Mouse (Mus musculus): ENCODE data around the gene Sostdc1. TPM values are rescaled to one million over a fixed set of nuclear protein-coding genes. Genes with fewer than 3 reads are reported as not detected.
A peak's percentile ranks its signal among the peaks of the same experiment; 100 is the strongest.

The Sostdc1 gene
- polyA plus RNA-seq, 1 experiment from 2014 or later, result 202 TPM

GRCm38 (mm10) chr12:36315527-36315926, 1.6 kb downstream of the Sostdc1 start:
- peak overlapping the region; percentile 91 for H3K27ac ChIP-seq
- peak overlapping the region; percentile 85 for H3K4me2 ChIP-seq
- no peak for ATAC-seq (ENCODE audit: insufficient number of reproducible peaks, insufficient read depth, low FRiP score, low TSS enrichment, low read depth)
- no peaks in the 10 kb centered on the region for H3K36me3 ChIP-seq
- H3K4me3 ChIP-seq, result peak overlapping the region; percentile 54
- H3K9me3 ChIP-seq, result no peaks in the 10 kb centered on the region
- WGBS, result 35% methylated on average over 3 of the region's 3 CpGs
- no peaks in the 10 kb centered on the region for H3K27me3 ChIP-seq
- peaks cover 19% of the 10 kb centered on the region for H3K4me1 ChIP-seq
- H3K9ac ChIP-seq, result peak overlapping the region; percentile 64

GRCm38 (mm10) chr12:36316056-36316455, 2.1 kb downstream of the Sostdc1 start:
- H3K4me1 ChIP-seq, result peaks cover 19% of the 10 kb centered on the region
- no peaks in the 10 kb centered on the region for H3K36me3 ChIP-seq
- H3K9me3 ChIP-seq, result no peaks in the 10 kb centered on the region
- peak overlapping the region; percentile 85 for H3K4me2 ChIP-seq
- H3K27me3 ChIP-seq, result no peaks in the 10 kb centered on the region
- H3K27ac ChIP-seq, result peak overlapping the region; percentile 91
- no peak overlapping the region for H3K9ac ChIP-seq
- 16% methylated on average over 3 of the region's 3 CpGs for WGBS
- H3K4me3 ChIP-seq, result peak overlapping the region; percentile 54
- ATAC-seq (ENCODE audit: insufficient number of reproducible peaks, insufficient read depth, low FRiP score, low TSS enrichment, low read depth), result no peak

GRCm38 (mm10) chr12:36317036-36317819, 3.3 kb downstream of the Sostdc1 start:
- H3K9ac ChIP-seq, result peak overlapping the region; percentile 82

GRCm38 (mm10) chr12:36317820-36318135, 3.8 kb downstream of the Sostdc1 start:
- Histone ChIP-seq H3K4me1 (peaks cover 19% of the 10 kb centered on the region), H3K4me3 (peak overlapping the region; percentile 54), H3K27me3 (no peaks in the 10 kb centered on the region), H3K27ac (peak overlapping the region; percentile 95), H3K4me2 (peak overlapping the region; percentile 85), H3K36me3 (no peaks in the 10 kb centered on the region), H3K9ac (no peak overlapping the region), H3K9me3 (no peaks in the 10 kb centered on the region)
- WGBS, result 13% methylated on average over 3 of the region's 3 CpGs
- ATAC-seq (ENCODE audit: insufficient number of reproducible peaks, insufficient read depth, low FRiP score, low TSS enrichment, low read depth), result no peak

More at GRCm38 (mm10) chr12:36317036-36317819, 3.3 kb downstream of the Sostdc1 start:
- no peaks in the 10 kb centered on the region for H3K9me3 ChIP-seq
- peak overlapping the region; percentile 54 for H3K4me3 ChIP-seq
- WGBS, result under 1% methylated on average over 30 of the region's 30 CpGs
- H3K4me1 ChIP-seq, result peaks cover 19% of the 10 kb centered on the region
- H3K4me2 ChIP-seq, result peak overlapping the region; percentile 85
- H3K27ac ChIP-seq, result peak overlapping the region; percentile 95
- no peaks in the 10 kb centered on the region for H3K36me3 ChIP-seq
- ATAC-seq (ENCODE audit: insufficient number of reproducible peaks, insufficient read depth, low FRiP score, low TSS enrichment, low read depth), result peak; percentile 45; the same call in 1 of the 2 replicates
- no peaks in the 10 kb centered on the region for H3K27me3 ChIP-seq

- Histone ChIP-seq H3K4me3 (no peak overlapping the region), H3K27me3 (no peaks in the 10 kb centered on the region), H3K4me2 (no peak overlapping the region), H3K9me3 (no peaks in the 10 kb centered on the region), H3K27ac (no peak overlapping the region), H3K36me3 (no peaks in the 10 kb centered on the region), H3K9ac (no peak overlapping the region), H3K4me1 (no peaks in the 10 kb centered on the region)
- WGBS, result 84% methylated on average over 4 of the region's 4 CpGs
- ATAC-seq (ENCODE audit: insufficient number of reproducible peaks, insufficient read depth, low FRiP score, low TSS enrichment, low read depth), result no peak
Observed at GRCm38 (mm10) chr12:36326101-36326521, 12.2 kb downstream of the Sostdc1 start.

GRCm38 (mm10) chr12:36332676-36333075, 18.7 kb downstream of the Sostdc1 start:
- no peak overlapping the region for H3K27ac ChIP-seq
- 85% methylated on average over 1 of the region's 1 CpGs for WGBS
- ATAC-seq (ENCODE audit: insufficient number of reproducible peaks, insufficient read depth, low FRiP score, low TSS enrichment, low read depth), result no peak

GRCm38 (mm10) chr12:36333837-36334281, 19.9 kb downstream of the Sostdc1 start:
- Histone ChIP-seq H3K27ac (no peak overlapping the region), H3K9ac (no peak overlapping the region), H3K36me3 (no peaks in the 10 kb centered on the region), H3K9me3 (no peaks in the 10 kb centered on the region), H3K4me3 (no peak overlapping the region), H3K4me1 (0 out of 2 replicates have a peak, but pooled peaks cover 2% of the 10 kb centered on the region), H3K27me3 (no peaks in the 10 kb centered on the region), H3K4me2 (no peak overlapping the region)
- 75% methylated on average over 9 of the region's 9 CpGs for WGBS
- ATAC-seq (ENCODE audit: insufficient number of reproducible peaks, insufficient read depth, low FRiP score, low TSS enrichment, low read depth), result no peak

More at GRCm38 (mm10) chr12:36332676-36333075, 18.7 kb downstream of the Sostdc1 start:
- Histone ChIP-seq H3K27me3 (no peaks in the 10 kb centered on the region), H3K9me3 (no peaks in the 10 kb centered on the region), H3K36me3 (no peaks in the 10 kb centered on the region), H3K4me1 (0 out of 2 replicates have a peak, but pooled peaks cover 2% of the 10 kb centered on the region), H3K4me2 (no peak overlapping the region), H3K9ac (no peak overlapping the region), H3K4me3 (no peak overlapping the region)

- H3K9ac ChIP-seq, result no peak overlapping the region
- H3K9me3 ChIP-seq, result no peaks in the 10 kb centered on the region
- 25% methylated on average over 4 of the region's 4 CpGs for WGBS
- no peaks in the 10 kb centered on the region for H3K27me3 ChIP-seq
- no peaks in the 10 kb centered on the region for H3K4me1 ChIP-seq
- ATAC-seq (ENCODE audit: insufficient number of reproducible peaks, insufficient read depth, low FRiP score, low TSS enrichment, low read depth), result no peak
- H3K4me3 ChIP-seq, result no peak overlapping the region
- H3K27ac ChIP-seq, result no peak overlapping the region
- H3K4me2 ChIP-seq, result no peak overlapping the region
- H3K36me3 ChIP-seq, result no peaks in the 10 kb centered on the region
Observed at GRCm38 (mm10) chr12:36344131-36344530, 30.2 kb downstream of the Sostdc1 start.

GRCm38 (mm10) chr12:36360064-36360463, 46.1 kb downstream of the Sostdc1 start:
- Histone ChIP-seq H3K9ac (no peak overlapping the region), H3K27ac (no peak overlapping the region), H3K27me3 (no peaks in the 10 kb centered on the region), H3K9me3 (no peaks in the 10 kb centered on the region), H3K36me3 (no peaks in the 10 kb centered on the region), H3K4me2 (no peak overlapping the region), H3K4me3 (no peak overlapping the region), H3K4me1 (no peaks in the 10 kb centered on the region)
- ATAC-seq (ENCODE audit: insufficient number of reproducible peaks, insufficient read depth, low FRiP score, low TSS enrichment, low read depth), result no peak
- WGBS, result 69% methylated on average over 3 of the region's 3 CpGs

GRCm38 (mm10) chr12:36360693-36361092, 46.8 kb downstream of the Sostdc1 start:
- ATAC-seq (ENCODE audit: insufficient number of reproducible peaks, insufficient read depth, low FRiP score, low TSS enrichment, low read depth), result no peak
- H3K4me3 ChIP-seq, result no peak overlapping the region
- H3K4me1 ChIP-seq, result no peaks in the 10 kb centered on the region
- 92% methylated on average over 5 of the region's 5 CpGs for WGBS
- H3K4me2 ChIP-seq, result no peak overlapping the region
- H3K27me3 ChIP-seq, result no peaks in the 10 kb centered on the region
- no peaks in the 10 kb centered on the region for H3K36me3 ChIP-seq
- H3K9ac ChIP-seq, result no peak overlapping the region
- H3K27ac ChIP-seq, result no peak overlapping the region
- H3K9me3 ChIP-seq, result no peaks in the 10 kb centered on the region

GRCm38 (mm10) chr12:36364013-36364412, 50.1 kb downstream of the Sostdc1 start:
- no peaks in the 10 kb centered on the region for H3K9me3 ChIP-seq
- 92% methylated on average over 4 of the region's 4 CpGs for WGBS

More at GRCm38 (mm10) chr12:36364013-36364412, 50.1 kb downstream of the Sostdc1 start:
- Histone ChIP-seq H3K9ac (no peak overlapping the region), H3K36me3 (no peaks in the 10 kb centered on the region), H3K4me1 (no peaks in the 10 kb centered on the region), H3K4me2 (no peak overlapping the region), H3K27ac (no peak overlapping the region), H3K4me3 (no peak overlapping the region), H3K27me3 (no peaks in the 10 kb centered on the region)
- ATAC-seq (ENCODE audit: insufficient number of reproducible peaks, insufficient read depth, low FRiP score, low TSS enrichment, low read depth), result no peak
